Mouse (Mus musculus) liver, embryonic 14.5 days (tissue): ENCODE results near the gene Fgl2. TPM values are rescaled to one million over a fixed set of nuclear protein-coding genes. Genes with fewer than 3 reads are reported as not detected.

Experiments
- ATAC-seq: fragments of 200-750 bp; cut with Nextera tagmentation; 2 replicates; pipeline ENCODE4 v1.8.0; 2017; ENCODE audit warnings: moderate number of reproducible peaks, mild to moderate bottlenecking, moderate library complexity; ENCODE audit not compliant: insufficient read depth
- DNase-seq, 3 experiments: peaks; one replicate each; pipeline ENCODE4 v3.0.0-alpha.2; 2012 to 2013; ENCODE audit warnings: low read depth in 3 of 3, low spot score in 3 of 3
- H3K27ac ChIP-seq: fragments of 300-500 bp; sonication (generic); 2 replicates; pipeline ENCODE4 v1.5.1; 2014; ENCODE audit warnings: moderate library complexity, mild to moderate bottlenecking, control low read depth, inconsistent platforms
- H3K27me3 ChIP-seq: fragments of 300-500 bp; sonication (generic); 2 replicates; pipeline ENCODE4 v1.6.1; 2014; ENCODE audit warnings: mild to moderate bottlenecking, low read length, moderate library complexity; ENCODE audit not compliant: control insufficient read depth, insufficient read depth
- H3K36me3 ChIP-seq: fragments of 300-500 bp; sonication (generic); replicated peaks from 2 replicates; pipeline ENCODE4 v1.6.1; 2014; ENCODE audit warnings: low read depth; ENCODE audit not compliant: control insufficient read depth, insufficient read depth
- H3K4me1 ChIP-seq, 2 experiments: fragments of 200-500 bp in 1 of 2; fragments of 300-500 bp in 1 of 2; sonication (generic) in 1 of 2; replicated peaks; 2 replicates each; pipeline ENCODE4 v1.6.1; 2012 to 2014; ENCODE audit warnings: antibody characterized with exemption in 1 of 2, inconsistent platforms in 1 of 2, low read length in 1 of 2; ENCODE audit not compliant: control insufficient read depth in 2 of 2, insufficient read depth in 2 of 2
- H3K4me2 ChIP-seq: fragments of 300-500 bp; sonication (generic); 2 replicates; pipeline ENCODE4 v1.6.1; 2014; ENCODE audit warnings: low read depth, mild to moderate bottlenecking, control low read depth, moderate library complexity
- H3K4me3 ChIP-seq, 2 experiments: fragments of 200-500 bp in 1 of 2; fragments of 300-500 bp in 1 of 2; sonication (generic) in 1 of 2; 2 replicates each; pipeline ENCODE4 v1.5.1; 2012 to 2014; ENCODE audit warnings: low read depth in 2 of 2, low read length in 2 of 2, mild to moderate bottlenecking in 2 of 2, control low read depth in 1 of 2, inconsistent platforms in 1 of 2, moderate library complexity in 1 of 2; ENCODE audit not compliant: insufficient read depth in 1 of 2
- H3K9ac ChIP-seq: fragments of 300-500 bp; sonication (generic); replicated peaks from 2 replicates; pipeline ENCODE4 v1.6.1; 2014; ENCODE audit warnings: mild to moderate bottlenecking, control low read depth, moderate library complexity
- H3K9me3 ChIP-seq: fragments of 300-500 bp; sonication (generic); 2 replicates; pipeline ENCODE4 v1.6.1; 2016; ENCODE audit warnings: low read length, mixed read lengths; ENCODE audit not compliant: control insufficient read depth
- CTCF ChIP-seq: IDR thresholded peaks from 2 replicates; pipeline ENCODE4 v1.5.1; 2016; ENCODE audit warnings: antibody characterized with exemption, low read depth, control low read depth
- EP300 ChIP-seq: IDR thresholded peaks from 2 replicates; pipeline ENCODE4 v1.6.1; 2016; ENCODE audit warnings: antibody characterized with exemption, low read depth
- WGBS: fragments of 180-500 bp; shearing (Covaris S2); extraction: QIAGEN DNeasy Blood & Tissue Kit; methylation state at CpG from one replicate; pipeline ENCODE4 v1.1.7; 2014; ENCODE audit not compliant: insufficient replicate concordance; 5-methylcytosine and 5-hydroxymethylcytosine counted together
- polyA plus RNA-seq, 2 experiments: library from polyadenylated mRNA; depleted of rRNA in 1 of 2; stranded (reverse) in 1 of 2; unstranded in 1 of 2; fragments of >200 nt; fragmentation: Nextera tagmentation in 1 of 2; extraction: Ambion mirVana in 1 of 2; gene quantifications; 2 replicates each; pipeline versions ENCODE4 v1.2.1 to v1.2.3; 2012 to 2014

The Fgl2 gene
- polyA plus RNA-seq, 2 experiments = 1.1 to 1.7 TPM

GRCm38 (mm10) chr5:21426666-21427065 is 54.2 kb downstream of the Fgl2 start:
- 82% methylated on average over 6 of the region's 6 CpGs for WGBS
- peak overlapping the region; percentile 97 for H3K4me2 ChIP-seq
- H3K4me1 ChIP-seq = peaks cover 6 to 9% of the 10 kb centered on the region in 2 experiments
- no peaks in the 10 kb centered on the region for H3K36me3 ChIP-seq
- H3K27ac ChIP-seq = no peak overlapping the region
- 0 out of 4 replicates have a peak overlapping the region, but pooled peaks of 1 of the 2 experiments have one; percentile 92 for H3K4me3 ChIP-seq
- no peaks in the 10 kb centered on the region for H3K9me3 ChIP-seq
- no peak for DNase-seq
- TF ChIP-seq CTCF (no peak), EP300 (no peak)
- no peaks in the 10 kb centered on the region for H3K27me3 ChIP-seq
- no peak for ATAC-seq
- no peak overlapping the region; the same call in 1 of the 2 replicates for H3K9ac ChIP-seq

Other genes with a start within 250 kb of the Fgl2 start
- gene Gsap, start 186.4 kb upstream of the Fgl2 start, polyA plus RNA-seq (2012; rRNA removed) = 0.69 and 1.3 TPM in 2 replicates
- gene Gsap, start 186.4 kb upstream of the Fgl2 start, polyA plus RNA-seq (2014; fragmentation: Nextera tagmentation; extraction: Ambion mirVana) = 2.1 and 2.6 TPM in 2 replicates
- gene Ccdc146, start 52.0 kb downstream of the Fgl2 start, polyA plus RNA-seq (2012; rRNA removed) = 0.04 TPM in 1 of 2 replicates, not detected in the other
- gene Ccdc146, start 52.0 kb downstream of the Fgl2 start, polyA plus RNA-seq (2014; fragmentation: Nextera tagmentation; extraction: Ambion mirVana) = not detected in 2 replicates
- gene Fam185a, start 52.3 kb downstream of the Fgl2 start, polyA plus RNA-seq (2012; rRNA removed) = 1.5 and 1.8 TPM in 2 replicates
- 2.8 and 3.1 TPM in 2 replicates for gene Fam185a, start 52.3 kb downstream of the Fgl2 start, polyA plus RNA-seq (2014; fragmentation: Nextera tagmentation; extraction: Ambion mirVana)
- gene Lrrc17, start 170.9 kb downstream of the Fgl2 start, polyA plus RNA-seq (2012; rRNA removed) = 0.43 and 0.93 TPM in 2 replicates
- gene Lrrc17, start 170.9 kb downstream of the Fgl2 start, polyA plus RNA-seq (2014; fragmentation: Nextera tagmentation; extraction: Ambion mirVana) = 0.85 and 1.1 TPM in 2 replicates